Mouse (Mus musculus) forebrain, embryonic 13.5 days (tissue): ENCODE measurements around the gene Lrrc71. TPM values are rescaled to one million over a fixed set of nuclear protein-coding genes. Genes with fewer than 3 reads are reported as not detected.

Experiments used
- ATAC-seq: fragments of 200-750 bp; cut with Nextera tagmentation; 2 replicates; pipeline ENCODE4 v1.8.0; 2017
- H3K27ac ChIP-seq: fragments of 300-500 bp; sonication (generic); 2 replicates; pipeline ENCODE4 v1.5.1; 2015; ENCODE audit warnings: inconsistent platforms, mild to moderate bottlenecking, moderate library complexity
- H3K27me3 ChIP-seq: fragments of 300-500 bp; sonication (generic); 2 replicates; pipeline ENCODE4 v1.6.1; 2015; ENCODE audit warnings: mild to moderate bottlenecking, inconsistent platforms
- H3K36me3 ChIP-seq: fragments of 300-500 bp; sonication (generic); 2 replicates; pipeline ENCODE4 v1.6.1; 2015; ENCODE audit warnings: mild to moderate bottlenecking, inconsistent platforms; ENCODE audit not compliant: poor library complexity, severe bottlenecking
- H3K4me1 ChIP-seq: fragments of 300-500 bp; sonication (generic); 2 replicates; pipeline ENCODE4 v1.6.1; 2015; ENCODE audit warnings: inconsistent platforms
- H3K4me2 ChIP-seq: fragments of 300-500 bp; sonication (generic); 2 replicates; pipeline ENCODE4 v1.6.1; 2015; ENCODE audit warnings: inconsistent platforms, mild to moderate bottlenecking, moderate library complexity
- H3K4me3 ChIP-seq: fragments of 300-500 bp; sonication (generic); 2 replicates; pipeline ENCODE4 v1.5.1; 2015; ENCODE audit warnings: mild to moderate bottlenecking, inconsistent platforms
- H3K9ac ChIP-seq: fragments of 300-500 bp; sonication (generic); 2 replicates; pipeline ENCODE4 v1.6.1; 2015; ENCODE audit warnings: mild to moderate bottlenecking, inconsistent platforms
- H3K9me3 ChIP-seq: fragments of 300-500 bp; sonication (generic); replicated peaks from 2 replicates; pipeline ENCODE4 v1.6.1; 2016; ENCODE audit warnings: inconsistent platforms
- WGBS: fragments of 180-500 bp; shearing (Covaris S2); methylation state at CpG from one replicate; pipeline ENCODE4 v1.1.7; 2015; 5-methylcytosine and 5-hydroxymethylcytosine counted together
- polyA plus RNA-seq: library from polyadenylated mRNA; unstranded; fragments of >200 nt; fragmentation: Nextera tagmentation; extraction: Ambion mirVana; gene quantifications from 2 replicates; pipeline ENCODE4 v1.2.1, GENCODE M21; 2015

Gene Lrrc71
- polyA plus RNA-seq, 1 experiment from 2014 or later, result 0.35 TPM

DNA sequence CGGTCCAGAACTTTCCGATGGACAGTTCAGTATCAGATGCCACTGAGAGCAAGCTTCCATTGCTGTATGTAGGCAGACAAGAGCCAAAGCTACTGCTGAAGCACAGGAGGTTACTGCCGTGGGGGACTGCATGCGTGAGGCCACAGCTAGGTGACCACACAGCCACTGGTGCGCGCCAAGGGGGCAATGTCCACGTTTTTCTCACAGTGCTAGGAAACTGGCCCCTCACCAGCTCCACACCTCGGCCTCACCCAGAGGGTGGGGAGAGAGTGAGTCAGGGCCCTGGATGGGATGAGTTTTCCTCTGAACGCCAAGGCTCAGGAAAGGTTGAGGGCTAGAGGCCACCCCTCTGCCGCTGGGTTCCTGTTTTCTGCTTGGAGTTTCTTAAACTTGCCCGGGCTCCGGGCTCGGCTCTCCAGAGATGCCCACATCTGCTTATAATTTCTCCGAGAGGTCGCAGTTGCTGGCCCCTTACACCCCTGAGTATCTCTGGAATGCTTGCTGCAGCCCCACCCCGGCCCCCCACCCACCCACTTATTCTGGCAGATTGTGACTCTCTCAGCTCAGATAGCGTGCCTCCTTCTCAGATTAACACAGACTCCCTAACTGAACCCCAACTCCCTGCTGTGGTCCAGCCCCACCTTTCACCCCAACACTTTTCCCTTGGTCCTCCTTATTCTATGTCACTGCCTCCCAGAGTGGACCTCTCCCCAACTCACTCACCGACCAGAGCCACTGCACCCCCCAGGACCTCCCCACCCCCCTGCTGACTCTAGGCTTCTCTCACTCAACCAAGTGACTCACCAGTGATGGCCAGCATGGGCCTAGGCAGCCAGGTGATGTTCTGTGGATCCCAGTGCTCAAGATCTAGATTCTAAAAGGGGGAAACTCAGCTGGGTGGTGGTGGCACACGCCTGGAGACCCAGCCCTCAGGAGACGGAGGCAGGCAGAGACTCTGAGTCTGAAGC lies 13.3 kb upstream of the Lrrc71 start:
- Histone ChIP-seq H3K9me3 (no peaks in the 10 kb centered on the region), H3K9ac (no peak overlapping the region), H3K27me3 (peaks cover 29% of the 10 kb centered on the region), H3K4me2 (no peak overlapping the region), H3K36me3 (no peaks in the 10 kb centered on the region), H3K4me3 (no peak overlapping the region), H3K4me1 (peaks cover 12% of the 10 kb centered on the region), H3K27ac (no peak overlapping the region)
- 80% methylated on average over 20 of the region's 20 CpGs for WGBS
- ATAC-seq, result no peak

DNA sequence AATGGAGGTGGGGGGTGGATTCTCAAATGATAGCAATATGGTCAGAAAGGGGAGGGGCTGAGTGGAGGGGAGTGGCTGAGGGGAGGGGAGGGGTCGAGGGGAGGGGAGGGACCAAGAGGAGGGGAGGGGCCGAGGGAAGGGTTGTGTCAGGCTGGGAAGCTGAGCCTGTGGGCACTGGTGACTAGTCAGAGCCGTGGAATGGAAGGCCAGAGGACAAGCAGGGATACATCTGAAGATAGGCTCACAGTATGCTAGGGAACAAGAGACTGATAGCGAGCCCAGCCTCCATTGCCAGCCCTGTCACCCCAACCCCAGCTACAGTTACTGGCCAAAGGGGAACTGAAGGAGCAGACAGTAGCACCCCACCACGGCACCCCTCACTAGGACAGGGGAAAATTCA lies 10.2 kb upstream of the Lrrc71 start:
- H3K27me3 ChIP-seq, result peaks cover 32% of the 10 kb centered on the region
- ATAC-seq, result no peak
- no peaks in the 10 kb centered on the region for H3K36me3 ChIP-seq
- no peak overlapping the region for H3K4me2 ChIP-seq
- H3K4me1 ChIP-seq, result peaks cover 12% of the 10 kb centered on the region
- H3K9ac ChIP-seq, result no peak overlapping the region
- H3K9me3 ChIP-seq, result no peaks in the 10 kb centered on the region
- no peak overlapping the region for H3K4me3 ChIP-seq
- no peak overlapping the region for H3K27ac ChIP-seq
- 59% methylated on average over 3 of the region's 5 CpGs for WGBS

GRCm38 (mm10) chr3:87756488-87756887 lies 8.1 kb upstream of the Lrrc71 start:
- 0 out of 2 replicates have a peak, but pooled peaks cover 9% of the 10 kb centered on the region for H3K4me1 ChIP-seq
- WGBS, result 50% methylated on average over 20 of the region's 20 CpGs
- no peak overlapping the region for H3K27ac ChIP-seq
- H3K4me2 ChIP-seq, result peak overlapping the region; percentile 55
- no peaks in the 10 kb centered on the region for H3K9me3 ChIP-seq
- ATAC-seq, result no peak
- peak overlapping the region; percentile 58; the same call in 1 of the 2 replicates for H3K9ac ChIP-seq
- no peaks in the 10 kb centered on the region for H3K36me3 ChIP-seq
- H3K4me3 ChIP-seq, result peak overlapping the region; percentile 25
- H3K27me3 ChIP-seq, result peaks cover 32% of the 10 kb centered on the region

- WGBS, result 5% methylated on average over 24 of the region's 24 CpGs
- H3K4me3 ChIP-seq, result peak overlapping the region; percentile 25
- no peaks in the 10 kb centered on the region for H3K9me3 ChIP-seq
- no peaks in the 10 kb centered on the region for H3K36me3 ChIP-seq
- 0 out of 2 replicates have a peak, but pooled peaks cover 9% of the 10 kb centered on the region for H3K4me1 ChIP-seq
- peak overlapping the region; percentile 55 for H3K4me2 ChIP-seq
- H3K9ac ChIP-seq, result peak overlapping the region; percentile 58
- ATAC-seq, result peak; percentile 94
- H3K27ac ChIP-seq, result no peak overlapping the region
- H3K27me3 ChIP-seq, result peaks cover 32% of the 10 kb centered on the region
Measured at GRCm38 (mm10) chr3:87755964-87756363, 7.5 kb upstream of the Lrrc71 start.

- H3K27me3 ChIP-seq, result peaks cover 36% of the 10 kb centered on the region
- 81% methylated on average over 13 of the region's 13 CpGs for WGBS
Measured at GRCm38 (mm10) chr3:87753829-87754228, 5.4 kb upstream of the Lrrc71 start.

DNA sequence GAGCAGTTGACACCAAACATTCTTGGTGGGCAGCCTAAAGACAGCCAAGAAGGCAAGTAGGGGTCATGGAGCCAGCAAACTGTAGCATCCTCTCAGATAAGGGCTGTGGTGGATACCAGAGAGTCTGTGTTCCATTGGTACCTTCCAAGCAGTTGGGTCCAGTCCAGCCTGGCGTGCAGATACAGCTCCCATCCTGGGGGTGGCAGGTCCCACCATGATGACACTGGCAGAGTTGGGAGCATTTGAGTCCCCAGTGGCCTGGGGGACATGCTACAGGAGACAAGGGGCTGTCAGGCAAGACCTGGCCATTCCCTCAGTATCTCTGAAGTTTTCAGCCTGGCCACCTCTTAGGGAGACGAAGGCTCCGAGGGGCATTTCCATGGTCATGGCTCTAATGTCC lies 4.1 kb upstream of the Lrrc71 start:
- Histone ChIP-seq H3K4me2 (no peak overlapping the region), H3K9ac (no peak overlapping the region), H3K36me3 (no peaks in the 10 kb centered on the region), H3K4me1 (0 out of 2 replicates have a peak, but pooled peaks cover 9% of the 10 kb centered on the region), H3K4me3 (no peak overlapping the region), H3K9me3 (no peaks in the 10 kb centered on the region), H3K27me3 (peaks cover 36% of the 10 kb centered on the region), H3K27ac (no peak overlapping the region)
- no peak for ATAC-seq
- WGBS, result 85% methylated on average over 3 of the region's 3 CpGs

More at GRCm38 (mm10) chr3:87753829-87754228, 5.4 kb upstream of the Lrrc71 start:
- H3K4me3 ChIP-seq, result no peak overlapping the region
- 0 out of 2 replicates have a peak, but pooled peaks cover 9% of the 10 kb centered on the region for H3K4me1 ChIP-seq
- no peaks in the 10 kb centered on the region for H3K9me3 ChIP-seq
- H3K4me2 ChIP-seq, result no peak overlapping the region
- no peak overlapping the region for H3K27ac ChIP-seq
- no peaks in the 10 kb centered on the region for H3K36me3 ChIP-seq
- H3K9ac ChIP-seq, result no peak overlapping the region
- ATAC-seq, result no peak

- no peaks in the 10 kb centered on the region for H3K36me3 ChIP-seq
- H3K4me1 ChIP-seq, result peaks cover 8% of the 10 kb centered on the region
- H3K9ac ChIP-seq, result no peak overlapping the region
- H3K27me3 ChIP-seq, result peaks cover 21% of the 10 kb centered on the region
- 91% methylated on average over 12 of the region's 12 CpGs for WGBS
- no peak for ATAC-seq
- H3K27ac ChIP-seq, result no peak overlapping the region
- H3K9me3 ChIP-seq, result no peaks in the 10 kb centered on the region
- no peak overlapping the region for H3K4me2 ChIP-seq
- H3K4me3 ChIP-seq, result no peak overlapping the region
Measured at GRCm38 (mm10) chr3:87749977-87750376, 1.6 kb upstream of the Lrrc71 start.

DNA sequence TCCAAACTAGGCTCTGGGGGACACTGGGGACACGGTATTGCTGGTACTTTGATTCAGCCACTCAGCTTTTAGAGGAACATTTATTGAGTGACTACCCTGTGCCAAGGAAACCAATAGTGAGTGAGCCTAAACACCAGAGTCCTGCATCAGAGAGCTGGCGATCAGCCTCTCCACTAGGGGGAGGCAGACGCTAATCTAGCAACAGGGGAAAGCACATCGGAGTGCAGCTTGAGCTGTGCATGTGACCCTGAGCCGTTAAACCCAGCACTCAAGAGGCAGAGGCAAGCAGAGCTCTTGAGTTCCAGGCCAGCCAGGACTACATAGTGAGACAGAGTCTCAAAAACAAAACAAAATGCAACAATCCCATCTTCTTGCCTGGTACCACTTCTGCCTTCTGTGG lies 611 bp upstream of the Lrrc71 start:
- 0 out of 2 replicates have a peak, but pooled peaks cover 13% of the 10 kb centered on the region for H3K27me3 ChIP-seq
- H3K4me2 ChIP-seq, result no peak overlapping the region
- H3K27ac ChIP-seq, result no peak overlapping the region
- peaks cover 12% of the 10 kb centered on the region for H3K4me1 ChIP-seq
- H3K9me3 ChIP-seq, result no peaks in the 10 kb centered on the region
- 22% methylated on average over 5 of the region's 5 CpGs for WGBS
- H3K9ac ChIP-seq, result no peak overlapping the region
- no peak overlapping the region for H3K4me3 ChIP-seq
- H3K36me3 ChIP-seq, result no peaks in the 10 kb centered on the region
- no peak for ATAC-seq

- Histone ChIP-seq H3K27ac (no peak overlapping the region), H3K9ac (no peak overlapping the region), H3K36me3 (0 out of 2 replicates have a peak, but pooled peaks cover 12% of the 10 kb centered on the region), H3K27me3 (0 out of 2 replicates have a peak, but pooled peaks cover 2% of the 10 kb centered on the region), H3K4me2 (peak overlapping the region; percentile 36), H3K4me1 (peaks cover 12% of the 10 kb centered on the region), H3K9me3 (no peaks in the 10 kb centered on the region), H3K4me3 (no peak overlapping the region)
- 35% methylated on average over 17 of the region's 18 CpGs for WGBS
- no peak for ATAC-seq
Measured at GRCm38 (mm10) chr3:87745036-87745659, 3.3 kb downstream of the Lrrc71 start.

DNA sequence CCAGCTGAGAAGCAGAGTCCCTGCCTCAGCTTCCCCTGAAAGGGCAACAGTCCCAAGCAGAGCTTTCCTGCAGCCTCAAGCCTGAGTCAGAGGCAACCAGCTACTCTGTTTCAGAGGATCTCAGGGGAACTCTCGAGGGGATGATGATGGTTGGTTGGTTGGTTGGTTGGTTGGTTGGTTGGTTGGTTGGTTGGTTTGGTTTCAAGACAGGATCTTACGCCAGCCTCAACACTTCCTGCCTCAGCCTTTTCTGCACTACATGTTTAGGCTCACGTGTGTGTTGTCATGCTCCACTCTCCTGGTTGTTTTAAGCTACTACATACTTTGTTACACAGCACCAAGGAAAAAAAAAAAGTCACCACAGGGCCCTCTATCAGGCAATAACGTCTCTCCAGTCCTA lies 4.5 kb downstream of the Lrrc71 start:
- no peak overlapping the region for H3K4me2 ChIP-seq
- no peak overlapping the region for H3K27ac ChIP-seq
- H3K27me3 ChIP-seq, result no peaks in the 10 kb centered on the region
- H3K36me3 ChIP-seq, result peaks cover 21% of the 10 kb centered on the region; the same call in 1 of the 2 replicates
- H3K4me1 ChIP-seq, result peaks cover 18% of the 10 kb centered on the region
- no peak overlapping the region for H3K4me3 ChIP-seq
- no peak overlapping the region for H3K9ac ChIP-seq
- 79% methylated on average over 4 of the region's 4 CpGs for WGBS
- no peak for ATAC-seq
- no peaks in the 10 kb centered on the region for H3K9me3 ChIP-seq

DNA sequence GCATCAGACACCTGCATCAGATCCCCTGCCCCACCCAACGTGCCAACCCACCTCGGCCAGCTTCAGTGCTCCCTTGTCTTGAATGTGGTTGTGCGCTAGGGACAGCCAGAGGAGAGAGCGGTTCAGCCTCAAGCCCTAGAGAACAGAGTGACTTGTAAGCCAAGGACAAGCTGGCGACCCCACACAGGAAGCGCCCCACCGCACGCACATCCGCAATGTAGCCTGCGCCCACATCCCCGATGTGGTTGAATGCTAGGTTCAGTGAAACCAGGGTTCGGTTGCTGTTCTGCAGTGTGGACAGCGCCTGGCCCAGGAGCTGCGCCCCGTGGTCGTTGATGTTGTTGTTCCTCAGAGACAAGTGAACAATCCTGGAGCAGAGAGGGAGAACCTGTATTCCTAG lies 5.7 kb downstream of the Lrrc71 start:
- peaks cover 18% of the 10 kb centered on the region for H3K4me1 ChIP-seq
- H3K27ac ChIP-seq, result no peak overlapping the region
- H3K9me3 ChIP-seq, result no peaks in the 10 kb centered on the region
- H3K4me2 ChIP-seq, result no peak overlapping the region
- H3K4me3 ChIP-seq, result no peak overlapping the region
- no peaks in the 10 kb centered on the region for H3K27me3 ChIP-seq
- WGBS, result 90% methylated on average over 16 of the region's 16 CpGs
- no peak overlapping the region for H3K9ac ChIP-seq
- H3K36me3 ChIP-seq, result peaks cover 32% of the 10 kb centered on the region
- ATAC-seq, result no peak

GRCm38 (mm10) chr3:87742013-87742412 lies 6.4 kb downstream of the Lrrc71 start:
- Histone ChIP-seq H3K27ac (no peak overlapping the region), H3K4me2 (no peak overlapping the region), H3K27me3 (no peaks in the 10 kb centered on the region), H3K9me3 (no peaks in the 10 kb centered on the region), H3K4me1 (peaks cover 18% of the 10 kb centered on the region), H3K9ac (no peak overlapping the region), H3K4me3 (no peak overlapping the region), H3K36me3 (peaks cover 38% of the 10 kb centered on the region)
- WGBS, result 83% methylated on average over 3 of the region's 3 CpGs
- no peak for ATAC-seq
